Mouse (Mus musculus) ES-E14 (cell line): ENCODE data around the gene Sec14l2.

ENCODE experiments used
- CHD2 ChIP-seq: IDR thresholded peaks from 2 replicates; pipeline ENCODE4 v1.6.1; 2014; ENCODE audit warnings: mild to moderate bottlenecking, low read depth, low read length, inconsistent platforms
- HCFC1 ChIP-seq: IDR thresholded peaks from 2 replicates; pipeline ENCODE4 v1.6.1; 2012; ENCODE audit warnings: low read length, inconsistent platforms, borderline replicate concordance; ENCODE audit not compliant: insufficient read depth
- MAFK ChIP-seq: IDR thresholded peaks from 2 replicates; pipeline ENCODE4 v1.6.1; 2014; ENCODE audit warnings: mild to moderate bottlenecking, low read depth, low read length, inconsistent platforms; ENCODE audit not compliant: insufficient read depth
- ZC3H11A ChIP-seq: IDR thresholded peaks from 2 replicates; pipeline ENCODE4 v1.6.1; 2012; ENCODE audit warnings: low read depth, mild to moderate bottlenecking, inconsistent platforms, low read length, borderline replicate concordance
- ZNF384 ChIP-seq: IDR thresholded peaks from 2 replicates; pipeline ENCODE4 v1.6.1; 2012; ENCODE audit warnings: low read depth, low read length, inconsistent platforms

DNA sequence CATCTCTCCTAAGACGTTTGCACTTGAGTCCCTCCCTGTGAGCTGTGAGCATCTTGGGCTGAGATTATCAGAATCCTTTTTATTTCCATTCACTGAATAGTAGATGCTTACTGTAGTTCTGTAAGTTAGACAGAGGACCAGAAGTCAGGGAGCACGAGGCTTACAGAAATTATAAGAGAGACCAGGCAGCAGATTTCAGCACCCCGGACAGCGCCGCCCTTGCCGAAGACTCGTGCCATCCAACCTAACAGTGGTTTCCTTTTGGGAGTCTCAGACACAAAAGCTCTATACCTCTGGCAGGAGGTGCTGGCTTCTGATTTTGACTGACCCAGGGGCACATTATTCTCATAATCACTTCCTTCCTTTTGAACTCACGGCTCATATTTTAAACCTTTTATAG, 46.6 kb downstream of the Sec14l2 start:
- TF ChIP-seq ZNF384 (no peak), ZC3H11A (no peak), MAFK (no peak), HCFC1 (no peak), CHD2 (no peak)
